Mouse (Mus musculus) liver (tissue): ENCODE measurements around the gene Was.
"Not testable (repeated sequence)": the region's sequence is repeated elsewhere in the genome, so short reads cannot be mapped to it uniquely, and the experiment has no call there.

Experiments
- DNase-seq: peaks from one replicate; pipeline ENCODE4 v3.0.0-alpha.2; 2020; ENCODE audit warnings: mixed read lengths

Was gene

GRCm38 (mm10) chrX:8090346-8090953 lies at the start of gene Was:
Gene Was, minus strand, starts transcription at chrX:8090498.
- DNase-seq, result peak; percentile 32

GRCm38 (mm10) chrX:8139480-8139879 lies 49.2 kb upstream of the Was start:
- no peak for DNase-seq

- no peak for DNase-seq
Observed at GRCm38 (mm10) chrX:8135886-8136285, 45.6 kb upstream of the Was start.

- peak; percentile 93 for DNase-seq
Observed at GRCm38 (mm10) chrX:8132017-8132976, 42.0 kb upstream of the Was start, which contains the start of gene Wdr13. Gene Wdr13, minus strand, starts transcription at chrX:8132892.

- DNase-seq, result no peak
Observed at GRCm38 (mm10) chrX:8131393-8131792, 41.1 kb upstream of the Was start.

GRCm38 (mm10) chrX:8125235-8125634 lies 34.9 kb upstream of the Was start:
- peak; percentile 11 for DNase-seq

- no peak for DNase-seq
Observed at GRCm38 (mm10) chrX:8123821-8124470, 33.6 kb upstream of the Was start.

GRCm38 (mm10) chrX:8117264-8117663 lies 27.0 kb upstream of the Was start:
- DNase-seq, result no peak

- DNase-seq, result no peak
Observed at GRCm38 (mm10) chrX:8115275-8115674, 25.0 kb upstream of the Was start.

GRCm38 (mm10) chrX:8105019-8105418 lies 14.7 kb upstream of the Was start:
- no peak for DNase-seq

- DNase-seq, result peak; percentile 58
Observed at GRCm38 (mm10) chrX:8102213-8102668, 11.9 kb upstream of the Was start.

GRCm38 (mm10) chrX:8101017-8101416 lies 10.7 kb upstream of the Was start:
- peak; percentile 18 for DNase-seq

GRCm38 (mm10) chrX:8099435-8099834 lies 9.1 kb upstream of the Was start:
- DNase-seq, result no peak

- peak; percentile 96 for DNase-seq
Observed at GRCm38 (mm10) chrX:8096787-8097242, 6.5 kb upstream of the Was start.

GRCm38 (mm10) chrX:8096068-8096786 lies 5.9 kb upstream of the Was start:
- DNase-seq, result not testable (repeated sequence)

GRCm38 (mm10) chrX:8095546-8095945 lies 5.2 kb upstream of the Was start:
- peak; percentile 20 for DNase-seq

GRCm38 (mm10) chrX:8090954-8091347 lies 653 bp upstream of the Was start:
- not testable (repeated sequence) for DNase-seq

- no peak for DNase-seq
Observed at GRCm38 (mm10) chrX:8089746-8090145, 552 bp downstream of the Was start.

- DNase-seq, result no peak
Observed at GRCm38 (mm10) chrX:8085611-8086010, 4.7 kb downstream of the Was start.

GRCm38 (mm10) chrX:8084771-8085259 lies 5.5 kb downstream of the Was start:
- DNase-seq, result no peak

GRCm38 (mm10) chrX:8075104-8075503 lies 15.2 kb downstream of the Was start:
- peak; percentile 36 for DNase-seq

GRCm38 (mm10) chrX:8074430-8075014 lies 15.8 kb downstream of the Was start, which contains the start of gene Suv39h1:
Gene Suv39h1, minus strand, starts transcription at chrX:8074760.
- peak; percentile 95 for DNase-seq
